Mouse (Mus musculus) MN1 (cell line): ENCODE measurements around the gene D630003M21Rik.
A peak's percentile ranks its signal among the peaks of the same experiment; 100 is the strongest.

ENCODE experiments used
- DNase-seq: peaks from one replicate; pipeline ENCODE4 v3.0.0-alpha.2; 2016; ENCODE audit warnings: low spot score

D630003M21Rik gene

DNA sequence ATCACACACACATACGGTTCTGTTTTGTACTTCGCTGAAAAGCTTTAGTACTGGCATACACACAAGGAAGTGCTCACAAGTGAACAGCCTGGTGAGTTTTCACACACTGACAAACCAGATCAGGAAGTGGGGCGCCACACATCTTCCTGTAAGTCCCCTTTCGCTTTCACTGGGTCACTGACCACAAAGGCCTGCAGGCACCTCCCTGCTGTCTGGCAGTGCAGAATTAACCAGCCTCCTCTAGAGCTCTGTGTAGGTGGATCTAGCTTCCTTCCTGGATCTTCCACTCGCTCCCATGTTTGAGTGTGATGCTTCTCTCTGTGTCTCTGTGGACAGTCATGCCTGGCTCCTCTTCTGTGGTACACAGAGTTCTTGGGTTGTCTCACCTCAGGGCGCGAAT lies 62.4 kb downstream of the D630003M21Rik start:
- DNase-seq, result no peak

DNA sequence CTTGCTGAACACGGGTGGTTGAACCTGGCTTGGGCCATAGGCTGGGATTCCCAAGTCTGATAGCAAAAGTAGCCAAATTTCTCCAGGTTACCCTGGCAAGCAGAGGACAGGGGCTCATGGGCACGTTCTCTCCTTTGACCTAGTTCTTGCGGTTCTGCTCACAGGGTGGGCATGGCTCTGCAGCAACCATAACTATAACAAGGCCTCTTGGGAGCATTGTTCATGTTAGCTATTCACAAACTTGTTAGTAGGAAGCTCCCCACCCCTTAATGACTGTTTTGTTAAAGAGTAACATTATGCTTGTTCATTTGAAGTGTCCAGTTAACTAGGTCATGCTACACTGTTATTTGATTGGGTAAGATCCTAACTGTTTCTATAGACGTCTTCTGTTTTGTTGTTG lies 63.2 kb downstream of the D630003M21Rik start:
- no peak for DNase-seq

DNA sequence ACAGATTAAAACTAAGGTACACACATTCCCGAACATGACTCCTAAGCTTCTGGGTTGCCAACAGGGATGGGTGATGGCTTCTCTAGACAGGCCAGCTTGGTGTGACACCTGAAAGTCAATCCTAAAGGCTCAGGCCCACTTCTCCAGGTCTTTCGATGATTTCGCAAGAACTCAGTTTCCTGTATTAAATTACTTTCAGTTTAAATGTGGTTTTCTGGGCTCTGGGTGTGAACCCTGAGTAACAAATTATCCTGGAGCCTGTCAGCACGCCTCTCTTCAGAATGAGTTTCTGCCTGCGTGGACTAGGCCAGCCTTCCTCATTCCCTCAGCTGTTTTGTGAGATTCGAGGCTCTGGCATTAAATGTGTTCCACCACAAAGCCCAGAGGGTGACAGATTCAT lies 66.0 kb downstream of the D630003M21Rik start:
- no peak for DNase-seq

DNA sequence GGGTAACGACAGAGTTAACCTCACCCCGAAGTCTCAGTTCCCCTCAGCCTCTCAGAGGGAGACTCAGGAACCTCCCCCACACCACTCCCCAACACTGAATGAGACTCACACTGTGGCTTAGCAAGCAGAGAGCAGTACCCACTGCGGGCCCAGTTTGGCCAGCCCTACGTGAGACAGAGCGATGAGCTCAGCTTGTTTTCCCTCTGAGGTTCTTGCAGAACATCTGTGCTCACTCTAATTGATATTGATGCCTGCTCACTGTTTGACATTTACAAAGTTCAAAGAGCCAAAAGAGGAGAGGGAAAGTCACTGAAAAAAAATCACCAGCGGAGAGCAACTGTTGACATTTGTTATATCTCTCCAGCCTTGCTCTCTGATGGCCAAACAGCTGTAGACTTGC lies 67.3 kb downstream of the D630003M21Rik start:
- DNase-seq, result no peak

DNA sequence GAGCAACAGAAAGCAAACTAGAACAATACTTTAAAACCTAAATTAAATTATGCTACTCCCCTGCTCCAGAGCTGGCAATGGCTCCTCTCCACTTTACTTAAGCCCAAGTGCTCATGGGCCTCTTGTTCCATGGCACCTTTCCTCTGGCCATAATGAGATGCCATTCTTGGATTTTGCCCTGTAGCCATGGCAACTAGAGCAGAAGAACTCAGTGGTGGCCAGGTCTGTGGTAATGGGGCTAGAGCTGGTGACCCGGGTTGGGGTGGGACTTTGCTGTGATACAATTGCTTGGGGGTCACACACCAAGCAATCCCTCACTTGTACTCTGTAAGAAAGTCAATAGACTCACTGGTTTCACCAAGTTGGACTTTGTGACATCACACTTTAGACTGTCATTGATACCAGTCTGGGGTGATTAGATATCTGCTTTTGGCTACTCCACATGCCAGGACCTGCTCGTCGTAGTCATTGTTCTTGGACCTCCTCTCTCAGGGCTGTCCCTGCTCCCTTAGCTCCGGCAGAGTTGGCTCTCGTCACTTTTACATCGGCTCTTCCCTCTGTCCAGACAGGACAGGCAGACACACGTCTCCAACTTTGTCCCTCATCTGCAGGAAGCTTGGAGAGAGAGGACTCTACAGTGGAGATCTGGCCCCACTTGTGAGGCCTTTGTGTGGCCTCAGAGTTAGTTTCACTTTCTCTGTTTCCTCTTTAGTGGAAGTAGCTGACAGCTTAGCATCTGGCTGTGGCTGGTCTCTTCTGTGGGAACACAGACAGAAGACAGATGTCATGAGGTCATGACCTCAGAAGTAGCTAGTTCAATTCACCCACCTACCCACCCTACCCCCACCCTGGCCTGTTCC lies 69.4 kb downstream of the D630003M21Rik start:
- peak; percentile 46 for DNase-seq

DNA sequence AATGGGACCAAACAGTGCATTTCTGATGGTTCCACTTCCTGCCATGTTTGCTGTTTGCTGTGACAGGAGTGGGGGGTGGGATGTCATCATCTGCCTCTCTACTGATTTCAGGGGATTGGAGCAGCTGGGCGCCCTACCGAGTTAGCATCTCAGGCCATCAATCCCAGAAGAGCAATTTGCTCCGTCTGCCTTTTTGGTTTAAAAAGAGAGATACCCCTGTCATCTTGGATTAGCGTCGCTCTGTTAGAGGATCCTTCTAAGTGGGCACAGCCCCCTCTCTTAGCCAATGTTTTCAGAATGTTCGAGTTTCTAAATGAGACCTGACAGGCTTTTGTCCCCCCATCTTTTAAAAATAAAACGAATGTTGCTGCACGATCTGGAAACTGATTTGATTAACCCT lies 71.4 kb downstream of the D630003M21Rik start:
- DNase-seq, result no peak

DNA sequence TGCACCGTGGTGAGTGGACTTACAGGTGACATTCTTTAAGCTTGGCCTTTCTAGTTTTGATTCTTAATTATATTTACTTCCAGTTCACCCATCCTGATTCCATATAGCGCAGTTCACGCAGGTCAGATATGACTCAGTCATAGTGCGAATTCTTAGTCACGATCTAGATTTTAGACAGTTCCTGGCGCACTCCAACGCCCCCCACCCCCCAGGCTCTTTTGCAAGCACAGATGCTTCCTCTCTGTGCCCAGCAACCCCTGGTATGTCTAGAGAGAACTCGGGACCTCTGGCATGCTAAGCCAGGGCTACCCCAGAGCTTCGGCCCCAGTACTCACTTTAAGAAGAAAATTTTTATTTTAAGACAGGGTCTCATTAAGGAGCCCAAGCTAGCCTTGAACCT lies 72.5 kb downstream of the D630003M21Rik start:
- DNase-seq, result no peak

DNA sequence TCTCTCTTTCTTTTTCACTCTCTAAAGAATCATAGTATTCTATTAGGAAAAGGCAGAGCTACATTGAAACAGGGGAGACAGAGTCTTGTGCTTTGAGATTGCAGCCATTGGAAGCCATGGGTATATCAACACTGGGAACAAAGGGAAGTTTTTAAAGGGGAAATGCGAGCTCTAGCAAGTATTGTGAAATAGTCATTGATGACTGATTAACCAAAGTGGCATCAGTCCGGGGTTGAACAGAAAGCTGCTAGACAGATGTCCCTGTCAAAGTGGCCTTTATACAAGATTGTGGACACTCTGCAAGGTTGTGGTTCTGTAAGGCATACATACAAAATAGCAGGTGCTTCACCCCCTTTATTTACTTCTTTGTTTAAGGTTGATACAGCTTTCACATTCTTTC lies 73.4 kb downstream of the D630003M21Rik start:
- no peak for DNase-seq

DNA sequence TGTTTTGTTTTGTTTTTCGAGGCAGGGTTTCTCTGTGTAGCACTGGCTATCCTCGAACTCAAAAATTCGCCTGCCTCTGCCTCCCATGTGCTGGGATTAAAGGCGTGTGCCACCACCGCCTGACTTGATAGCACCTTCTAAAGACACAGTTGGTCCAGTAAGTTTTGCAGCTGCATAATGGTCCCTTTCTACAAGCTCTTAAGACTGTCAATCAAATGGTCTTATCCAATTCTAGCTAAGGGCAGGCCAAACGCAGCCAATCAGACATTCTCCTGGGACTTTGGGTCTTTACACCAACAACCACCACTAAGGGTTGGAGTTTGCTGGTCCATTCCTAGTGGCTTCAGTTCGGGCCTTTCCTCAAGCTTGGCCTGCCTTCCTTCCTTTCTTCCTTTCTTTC lies 73.9 kb downstream of the D630003M21Rik start:
- no peak for DNase-seq

DNA sequence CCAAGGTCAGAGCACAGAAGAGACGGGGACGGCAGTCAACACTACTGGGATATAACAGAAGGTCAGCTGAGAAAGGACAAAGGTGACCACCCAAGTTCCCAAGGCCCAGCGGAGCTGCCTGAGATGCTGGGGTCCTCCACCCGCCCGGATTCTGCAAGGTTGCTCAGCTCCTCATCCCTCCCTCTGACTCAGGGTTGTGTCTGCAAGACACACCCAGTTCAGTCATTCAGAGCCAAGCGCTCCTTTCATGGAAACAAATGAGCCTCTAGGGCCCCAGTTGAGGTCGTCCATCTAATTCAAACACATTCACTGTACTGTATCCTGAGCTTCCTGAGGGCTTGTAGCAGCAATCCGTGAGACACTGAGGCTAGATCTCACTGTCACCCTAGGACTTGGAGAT lies 74.4 kb downstream of the D630003M21Rik start:
- DNase-seq, result no peak

DNA sequence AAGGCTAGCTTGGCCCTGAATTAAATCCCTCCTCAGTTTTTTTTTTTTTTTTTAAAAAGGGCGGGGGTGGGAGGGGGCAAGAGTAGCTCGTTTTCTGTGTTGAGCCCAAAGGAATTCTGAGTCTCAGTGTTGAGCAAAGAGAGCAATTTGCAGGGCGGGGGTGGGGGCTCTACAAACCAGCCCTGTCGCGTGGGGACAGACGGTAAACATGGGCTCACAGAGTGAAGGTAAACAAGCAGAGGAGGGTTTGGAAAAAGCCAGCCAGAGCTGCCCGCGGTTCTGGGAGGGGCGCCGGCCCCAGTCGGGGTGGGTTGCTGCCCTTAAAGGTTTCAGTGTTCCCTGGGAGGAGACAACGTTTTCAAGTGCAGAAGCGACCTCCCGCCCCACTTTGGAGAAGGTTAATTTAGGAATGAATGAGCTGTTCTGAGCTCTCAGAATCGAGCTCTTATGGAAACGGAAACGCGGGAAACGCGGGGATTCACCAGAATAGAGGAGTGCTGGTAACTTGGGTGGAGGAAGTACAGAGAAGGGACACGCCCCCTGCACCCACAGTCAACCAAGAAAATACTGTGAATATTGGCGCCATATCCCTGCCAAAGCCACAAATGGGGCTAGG lies 75.2 kb downstream of the D630003M21Rik start:
- no peak for DNase-seq

DNA sequence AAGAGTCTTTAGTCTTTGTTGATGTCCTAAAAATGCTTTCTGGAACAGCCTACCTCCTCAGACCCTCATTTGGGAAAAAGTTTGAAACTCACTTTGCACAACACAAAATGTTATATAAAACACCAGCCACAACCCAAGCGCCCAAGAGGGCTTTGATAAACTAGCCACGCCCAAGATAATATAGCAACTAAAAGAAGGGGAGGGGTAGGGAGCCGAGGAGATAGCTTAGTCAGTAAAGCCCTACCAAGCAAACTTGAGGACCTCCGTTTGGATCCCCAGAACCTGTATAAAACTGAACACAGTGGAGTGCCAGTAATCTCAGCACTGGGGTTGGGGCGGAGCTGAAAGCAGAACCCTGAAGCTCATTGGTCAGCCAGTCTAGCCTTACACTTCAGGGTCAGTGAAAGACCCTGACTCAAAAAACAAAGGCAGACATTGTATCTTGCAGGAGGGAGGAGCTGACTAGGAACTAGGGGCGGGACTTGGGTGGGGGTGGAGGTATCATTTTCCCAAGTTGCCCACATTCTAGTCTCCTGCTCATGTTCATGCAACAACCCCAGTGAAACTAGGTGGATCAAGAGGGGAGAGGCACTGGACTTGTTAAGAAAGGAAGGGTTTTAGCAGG lies 76.2 kb downstream of the D630003M21Rik start:
- no peak for DNase-seq

DNA sequence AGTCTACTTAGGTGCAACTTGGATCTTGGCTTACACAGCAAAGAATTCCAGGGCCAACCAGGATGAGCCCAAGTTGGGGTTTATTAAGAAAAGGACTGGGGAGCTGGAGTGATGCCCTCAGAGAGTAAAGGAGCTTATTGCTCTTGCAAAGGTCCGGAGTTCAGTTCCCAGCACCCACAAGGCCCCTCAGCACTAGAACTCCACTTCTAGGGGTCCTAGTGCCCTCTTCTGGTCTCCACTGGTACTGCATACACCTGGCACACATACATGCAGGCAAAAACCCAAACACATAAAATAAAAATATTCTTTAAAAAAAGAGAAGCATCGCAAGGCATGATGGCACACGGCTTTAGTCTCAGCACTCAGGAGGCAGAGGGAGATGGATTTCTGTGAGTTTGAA lies 77.9 kb downstream of the D630003M21Rik start:
- no peak for DNase-seq

DNA sequence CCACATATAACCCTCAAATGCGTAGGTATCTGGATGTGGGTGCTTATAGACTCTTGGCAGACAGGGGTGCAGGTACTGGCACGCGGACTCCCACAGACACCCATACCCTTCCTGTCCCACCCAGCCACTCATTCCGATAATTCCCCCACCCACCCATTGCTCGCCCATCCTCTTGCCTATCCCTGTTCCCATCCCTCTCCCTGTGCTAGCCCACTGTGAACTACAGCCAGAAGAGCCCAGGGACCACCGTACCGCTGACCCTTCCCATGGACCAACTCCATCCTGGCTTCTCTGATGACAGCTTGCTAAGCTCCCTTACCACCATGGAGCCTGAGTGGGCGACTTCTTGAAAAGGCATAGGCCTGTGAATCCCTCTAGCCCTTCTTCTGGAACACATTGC lies 82.1 kb downstream of the D630003M21Rik start:
- DNase-seq, result no peak

DNA sequence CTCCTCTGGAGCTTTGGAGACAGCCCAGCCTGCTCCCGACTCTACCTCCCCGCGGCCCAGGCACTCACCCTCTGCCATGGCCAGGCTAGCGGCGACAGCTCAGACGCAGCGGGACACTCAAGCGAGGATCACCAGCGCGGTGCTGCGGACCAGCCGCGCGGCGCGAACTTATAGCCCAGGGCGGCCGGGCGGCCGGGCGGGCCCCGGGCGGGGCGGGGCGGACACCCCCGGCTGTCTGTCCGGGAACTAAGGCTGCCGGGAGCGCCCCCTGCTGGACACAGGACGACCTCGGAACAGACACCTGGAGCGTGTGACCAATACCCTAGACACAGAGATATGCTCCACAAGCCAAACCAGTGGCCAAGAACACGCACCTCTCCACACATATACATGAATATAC lies 82.8 kb downstream of the D630003M21Rik start, which contains the start of gene Tgm2:
TSS of gene Tgm2 (minus strand) at position 214 of the 400 bp plus-strand sequence.
- DNase-seq, result peak; percentile 56

DNA sequence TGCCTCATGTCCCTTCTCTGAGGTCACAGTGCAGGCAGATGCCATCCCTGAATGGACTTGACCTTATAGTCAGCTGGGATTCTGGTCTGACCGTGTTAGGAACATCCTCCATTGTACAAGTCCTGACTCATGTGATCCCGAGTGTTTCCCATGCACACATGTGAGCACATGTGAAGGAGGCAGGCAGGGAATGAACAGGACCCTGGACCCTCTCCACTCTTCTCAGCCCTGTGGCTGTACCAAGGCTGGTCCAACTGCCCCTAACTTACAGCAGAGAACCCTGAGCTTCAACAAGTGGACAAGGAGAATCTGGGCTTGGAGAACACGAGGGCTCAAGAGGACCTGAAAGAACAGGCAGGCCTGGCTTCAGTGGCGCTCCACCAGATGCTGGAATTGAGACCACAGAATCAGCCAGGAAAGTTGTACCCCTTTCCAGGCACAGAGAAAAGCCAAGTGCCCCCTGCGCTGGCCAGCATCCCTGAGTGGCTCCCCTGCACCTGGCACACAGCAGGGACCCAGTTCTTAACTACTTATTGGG lies 83.4 kb downstream of the D630003M21Rik start:
- DNase-seq, result no peak

DNA sequence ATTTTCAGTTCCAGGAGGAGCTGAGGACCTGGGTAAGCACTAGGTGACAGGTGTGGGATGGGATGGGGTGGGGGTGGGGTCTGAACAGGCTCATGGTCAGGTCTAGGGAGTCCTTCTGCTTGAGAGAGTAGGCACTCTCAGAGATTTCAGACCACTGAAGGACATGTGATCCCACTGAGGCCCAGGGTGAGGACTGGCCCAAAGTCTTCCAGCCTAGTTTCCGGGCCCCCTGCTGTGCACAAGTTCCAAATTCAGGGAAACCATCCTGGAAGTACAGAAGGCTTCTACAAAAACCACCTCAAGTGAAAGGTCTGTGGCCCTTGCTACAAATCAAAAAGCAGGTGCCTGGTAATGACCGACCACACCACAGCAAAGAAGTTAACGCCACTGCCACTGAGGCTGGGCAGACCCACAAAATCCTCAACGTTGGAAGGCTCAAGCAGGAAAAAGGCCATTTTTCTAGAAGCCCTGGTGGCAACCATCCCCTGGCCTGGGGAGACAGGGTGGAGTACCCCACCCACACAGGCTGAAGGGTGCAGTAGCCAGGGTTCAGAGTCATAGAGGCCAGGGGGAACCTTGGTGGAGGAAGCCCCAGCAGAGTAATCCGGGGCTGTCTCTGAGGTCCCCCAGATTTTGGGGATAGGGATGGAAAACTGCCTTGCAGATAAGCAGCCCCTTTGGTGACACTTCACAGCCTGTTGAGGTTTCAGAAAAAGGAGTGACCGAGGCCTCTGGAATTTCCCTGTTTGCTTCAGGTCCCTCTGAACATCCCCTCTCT lies 84.1 kb downstream of the D630003M21Rik start:
- DNase-seq, result no peak

DNA sequence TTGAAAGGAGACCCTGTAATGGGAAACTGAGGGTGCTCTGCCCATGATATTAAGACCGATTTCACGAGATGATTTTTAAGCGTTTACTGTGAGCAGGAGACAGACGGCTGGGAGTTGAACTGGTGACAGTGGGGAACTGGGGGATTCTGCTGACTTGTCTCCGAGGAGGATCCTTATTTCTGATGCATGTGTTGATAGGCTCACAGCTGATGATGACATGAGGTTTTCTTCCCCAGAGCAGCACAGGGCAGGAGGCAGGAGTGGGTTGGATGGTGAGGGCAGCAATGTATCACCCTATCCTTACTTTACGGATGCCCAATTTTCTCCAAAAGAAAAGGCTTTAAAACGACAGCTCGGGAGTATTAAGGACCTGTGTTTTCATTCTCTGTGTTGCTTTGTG lies 84.8 kb downstream of the D630003M21Rik start:
- no peak for DNase-seq

DNA sequence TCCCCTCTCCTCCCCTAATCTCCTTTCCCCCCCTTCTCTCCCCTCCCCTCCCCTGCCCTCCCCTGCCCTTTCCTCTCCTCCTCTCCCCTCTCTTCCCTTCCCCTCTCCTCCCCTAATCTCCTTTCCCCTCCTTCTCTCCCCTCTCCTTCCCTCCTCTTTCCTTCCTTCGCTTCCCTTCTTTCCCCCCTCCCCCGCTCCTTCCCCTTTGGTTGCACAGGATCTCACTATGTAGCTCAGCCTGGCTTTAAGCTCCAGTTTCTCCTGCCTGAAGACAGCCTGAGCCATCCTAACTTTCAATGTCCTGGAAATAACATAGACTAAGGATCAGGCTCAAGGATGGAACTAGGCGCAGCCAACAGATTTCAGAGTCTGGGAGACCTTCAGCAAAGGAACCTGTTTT lies 85.2 kb downstream of the D630003M21Rik start:
- no peak for DNase-seq

DNA sequence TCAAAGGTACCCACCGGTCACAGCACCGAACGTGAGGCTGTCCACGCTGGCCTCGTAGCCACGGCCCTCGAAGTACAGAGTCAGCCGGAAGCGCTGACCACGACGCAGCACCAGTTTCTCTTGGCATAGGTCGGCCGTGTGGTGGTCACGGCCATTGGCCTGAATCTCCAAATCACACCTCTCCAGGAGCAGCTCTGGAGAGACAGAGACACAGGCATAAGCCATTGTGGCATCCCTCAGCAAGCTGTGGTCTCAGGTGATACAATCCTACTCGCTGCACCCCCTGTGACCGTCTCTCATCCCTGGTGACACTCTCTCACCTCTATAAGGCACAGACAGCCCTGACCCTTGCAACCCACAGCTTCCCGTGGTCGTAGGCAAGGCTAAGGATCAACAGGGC lies 86.0 kb downstream of the D630003M21Rik start:
- DNase-seq, result no peak

DNA sequence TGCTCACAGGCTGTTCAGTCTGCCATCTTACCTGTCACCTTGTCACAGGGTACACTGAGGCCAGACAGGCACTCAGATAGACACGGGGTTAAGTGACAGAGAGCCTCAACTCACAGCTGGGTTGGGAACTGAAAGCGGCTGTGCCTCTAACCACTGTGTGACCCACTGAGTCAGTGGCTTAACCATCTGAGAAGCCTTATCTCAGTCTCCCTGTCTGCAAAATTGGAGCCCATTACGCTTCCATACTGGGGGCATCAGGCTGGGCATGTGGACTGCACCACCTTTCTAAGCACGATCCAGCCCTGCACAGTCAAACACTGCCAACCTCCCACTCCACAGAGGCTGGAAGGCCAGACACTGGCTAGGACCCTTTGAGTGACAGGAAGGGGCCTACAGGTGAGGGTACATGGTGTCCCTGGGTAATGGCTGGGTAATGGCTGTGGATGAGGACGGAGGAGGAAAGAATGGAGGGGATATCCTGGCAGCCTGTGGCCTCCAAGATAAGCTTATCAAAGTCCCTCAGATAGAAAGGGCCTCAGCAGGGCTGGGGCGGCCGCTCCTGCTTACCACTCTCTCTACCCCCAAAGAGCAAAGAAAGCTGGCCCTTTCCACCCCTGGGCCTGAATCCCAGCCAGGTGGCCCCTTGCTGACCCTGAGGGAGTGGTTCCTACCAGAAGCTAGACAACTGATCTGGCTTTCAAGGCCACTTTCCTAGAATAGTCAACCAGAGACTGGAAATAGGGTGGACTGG lies 87.2 kb downstream of the D630003M21Rik start:
- DNase-seq, result no peak
